Mouse (Mus musculus) cerebellum, postnatal 14 days (tissue): ENCODE results near the gene Ccser2.
A peak's percentile ranks its signal among the peaks of the same experiment; 100 is the strongest.
"Not testable (repeated sequence)": the region's sequence is repeated elsewhere in the genome, so short reads cannot be mapped to it uniquely, and the experiment has no call there.

Experiments used
- DNase-seq, 2 experiments: peaks; one replicate each; pipeline ENCODE4 v3.0.0; 2021; ENCODE audit warnings: mixed read lengths in 2 of 2

Ccser2 gene

DNA sequence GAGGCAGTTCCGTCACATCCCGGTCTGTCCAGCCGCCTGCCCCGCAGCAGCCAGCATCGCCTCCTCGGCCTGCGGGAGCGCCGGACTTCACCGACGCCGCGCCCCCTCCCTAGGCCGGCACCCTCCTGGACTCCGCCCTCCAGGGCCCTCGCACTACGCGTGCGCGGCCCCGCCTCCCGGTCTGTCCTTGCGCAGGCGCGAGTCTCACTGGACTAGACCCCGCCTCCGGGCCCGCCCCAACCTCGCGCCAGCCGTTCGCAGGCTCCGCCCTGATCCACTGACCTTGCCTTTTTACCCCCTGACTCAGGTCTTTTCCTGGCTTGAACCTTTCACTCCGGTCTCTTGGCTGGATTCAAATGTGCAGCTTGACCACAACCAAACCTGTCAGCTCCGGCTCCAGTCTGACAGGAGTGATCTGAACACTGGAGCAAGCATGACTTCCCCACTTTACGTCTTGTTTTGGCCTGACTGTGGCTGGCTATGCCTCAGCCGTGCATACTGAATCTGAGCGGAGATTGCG, at the start of gene Ccser2:
Gene Ccser2, minus strand, starts transcription at position 150 of the 520 bp plus-strand sequence.
- DNase-seq: peak; percentile 99

DNA sequence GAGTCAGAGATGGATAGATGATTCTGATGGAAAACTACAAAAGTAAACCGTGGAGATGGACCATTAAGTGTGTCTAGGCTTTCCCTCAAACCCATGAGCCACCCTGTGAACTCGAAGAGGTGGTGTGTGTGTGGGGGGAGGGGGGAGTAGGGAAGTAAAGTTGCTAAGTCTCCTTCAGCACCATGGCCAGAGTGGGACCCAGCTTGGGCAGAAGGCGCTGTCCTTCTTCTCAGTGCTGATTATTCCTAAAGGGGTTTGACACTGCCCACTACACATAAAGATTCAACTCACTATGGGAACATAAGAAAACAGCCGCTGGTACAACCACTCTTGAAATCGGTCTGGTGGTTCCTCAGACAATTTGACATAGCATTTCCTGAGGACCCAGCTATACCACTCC, 47.3 kb upstream of the Ccser2 start:
- DNase-seq: no peak

DNA sequence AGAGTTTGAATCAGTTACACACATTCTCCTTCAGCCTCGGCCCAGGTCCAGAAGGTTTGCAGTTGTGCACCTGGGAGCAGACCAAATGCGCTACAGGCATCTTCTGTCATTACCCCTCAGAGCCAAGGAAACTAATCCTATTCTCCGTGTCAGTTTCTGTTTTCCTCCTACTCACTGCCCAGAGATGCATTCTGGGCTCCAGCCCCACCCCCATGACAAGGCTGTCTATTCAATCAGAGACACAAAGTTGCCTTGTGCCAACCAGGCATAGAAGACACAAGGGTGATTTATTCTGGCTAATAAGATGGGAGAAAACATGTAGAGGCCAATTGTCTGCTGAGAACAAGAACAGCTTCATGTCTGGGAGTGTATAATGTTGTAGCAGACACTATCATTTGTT, 45.1 kb upstream of the Ccser2 start:
- DNase-seq: peak; percentile 54

DNA sequence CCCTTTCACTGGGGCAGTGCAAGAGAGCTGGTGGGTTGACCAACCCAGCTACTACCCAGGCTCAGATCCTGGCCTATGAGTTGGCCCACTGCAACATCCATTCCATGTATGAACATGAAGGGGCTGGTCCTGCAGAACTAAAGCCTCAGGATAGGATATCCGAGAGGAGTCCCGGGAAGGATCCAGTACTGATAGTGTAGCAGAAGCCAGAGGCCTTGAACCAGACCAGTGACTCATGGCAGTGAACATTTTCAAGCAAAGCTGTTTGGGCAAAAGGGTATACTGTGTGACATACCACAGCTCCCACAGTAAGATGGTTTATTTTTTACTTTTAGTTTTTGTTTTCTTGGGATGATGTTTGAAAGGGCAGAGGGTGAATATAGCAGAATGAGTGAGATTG, 41.1 kb upstream of the Ccser2 start:
- DNase-seq: no peak

DNA sequence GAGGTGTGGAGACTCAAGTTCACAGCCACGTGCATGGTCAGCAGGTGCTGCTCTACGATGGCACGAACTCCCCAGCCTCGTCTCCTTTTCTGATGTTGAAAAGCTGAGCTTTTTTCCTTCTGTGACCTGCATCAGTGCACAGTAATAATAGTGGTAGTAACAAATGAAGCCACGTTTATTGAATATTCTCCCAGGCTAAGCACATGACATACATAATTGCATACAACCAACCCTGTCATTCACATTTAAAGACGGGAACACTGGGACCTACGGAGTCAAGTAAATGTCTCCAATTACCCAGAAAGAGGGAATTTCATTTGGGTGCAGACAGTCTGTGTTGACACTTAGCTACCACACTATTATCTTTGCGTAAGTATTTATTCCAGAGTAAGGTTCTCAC, 37.9 kb upstream of the Ccser2 start:
- no peak for DNase-seq

DNA sequence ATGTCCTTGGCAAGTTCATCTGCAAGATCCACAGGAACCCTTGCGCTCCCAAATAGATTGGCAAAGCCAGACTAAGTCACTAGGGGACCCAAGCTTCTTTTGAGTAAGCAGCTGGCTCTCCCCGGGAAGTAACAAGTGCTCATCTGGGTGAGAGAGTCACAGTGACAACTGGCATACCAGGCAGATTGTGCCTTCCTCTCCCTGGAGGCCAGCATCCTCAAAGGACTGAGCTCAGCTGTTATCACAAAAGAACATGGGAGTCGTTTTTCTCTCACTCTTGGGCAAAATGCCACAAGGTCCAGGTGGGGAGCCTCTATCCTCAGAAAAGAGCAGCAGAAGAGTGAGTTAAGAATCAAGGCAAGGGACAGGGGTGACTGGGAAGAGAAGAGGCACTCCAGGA, 37.3 kb upstream of the Ccser2 start:
- peak; percentile 20 to 22 for DNase-seq

DNA sequence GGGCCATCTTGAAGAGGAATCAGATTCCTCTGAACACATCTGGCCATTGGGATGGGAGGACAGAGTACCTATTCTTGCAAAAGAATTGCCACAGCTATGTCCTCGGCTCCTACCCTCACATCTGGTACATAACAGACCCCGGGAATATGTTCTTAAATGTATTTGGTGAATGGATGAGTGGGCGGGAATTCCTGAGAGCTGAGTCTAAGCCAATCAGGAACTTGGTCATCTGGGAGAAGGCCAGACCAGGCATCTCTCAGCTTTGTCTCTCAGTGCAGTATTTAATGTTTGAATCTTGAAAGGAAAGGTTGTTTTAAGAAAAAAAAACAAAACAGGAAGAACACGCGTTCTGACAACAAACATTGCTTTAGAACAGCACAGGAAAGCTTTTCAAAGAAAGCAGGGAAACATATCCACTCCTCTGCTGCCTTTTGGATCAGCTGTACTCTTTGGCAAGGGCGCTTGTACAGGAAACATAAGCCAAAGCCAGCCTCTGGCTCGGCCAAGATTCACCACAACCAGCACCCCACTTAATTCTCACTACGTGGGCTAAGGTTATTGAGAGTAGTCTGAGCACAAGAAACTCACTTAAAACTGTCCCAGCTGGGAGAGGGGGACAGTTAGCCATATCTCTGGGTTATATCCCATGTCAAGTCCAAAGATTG, 35.0 kb upstream of the Ccser2 start:
- peak; percentile 13 to 31 for DNase-seq

DNA sequence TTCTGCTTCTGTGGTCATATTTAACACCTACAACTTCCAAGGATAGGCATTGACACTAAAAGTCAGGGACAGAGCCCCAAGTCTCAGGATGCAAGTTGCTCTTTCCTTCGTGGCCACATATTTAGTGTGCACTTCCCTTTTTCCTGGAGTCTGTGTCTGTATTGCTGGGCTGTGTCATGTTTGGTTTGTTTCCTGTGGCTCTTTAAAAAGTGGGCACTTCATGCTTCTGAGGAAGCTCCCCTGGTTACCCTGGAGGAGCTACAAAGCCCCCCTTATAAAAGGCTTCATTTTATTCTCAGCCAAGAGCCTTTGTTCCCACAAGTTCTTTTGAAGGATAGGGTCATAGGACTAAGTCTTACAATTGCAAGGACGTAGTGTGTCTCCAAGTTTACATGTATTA, 34.3 kb upstream of the Ccser2 start:
- DNase-seq: no peak

DNA sequence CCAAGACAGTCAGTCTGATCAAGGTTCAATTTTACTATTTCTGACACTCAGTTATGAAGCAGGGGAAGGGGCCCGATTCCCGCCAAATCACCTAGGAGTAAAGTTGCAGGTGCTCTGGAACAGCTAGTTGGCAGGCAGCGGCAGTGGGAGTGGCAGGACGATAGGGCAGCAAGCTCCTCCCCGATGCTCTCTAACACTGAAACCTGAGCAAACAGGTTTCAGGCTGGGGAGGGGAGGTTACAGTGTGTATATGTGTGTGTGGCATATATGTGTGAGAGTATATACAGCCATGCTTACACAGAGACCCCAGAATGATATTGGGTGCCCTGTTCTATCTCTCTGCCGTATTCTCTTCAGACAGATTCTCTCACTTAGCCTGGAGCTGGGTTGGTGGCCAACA, 32.2 kb upstream of the Ccser2 start:
- DNase-seq: not testable (repeated sequence)

DNA sequence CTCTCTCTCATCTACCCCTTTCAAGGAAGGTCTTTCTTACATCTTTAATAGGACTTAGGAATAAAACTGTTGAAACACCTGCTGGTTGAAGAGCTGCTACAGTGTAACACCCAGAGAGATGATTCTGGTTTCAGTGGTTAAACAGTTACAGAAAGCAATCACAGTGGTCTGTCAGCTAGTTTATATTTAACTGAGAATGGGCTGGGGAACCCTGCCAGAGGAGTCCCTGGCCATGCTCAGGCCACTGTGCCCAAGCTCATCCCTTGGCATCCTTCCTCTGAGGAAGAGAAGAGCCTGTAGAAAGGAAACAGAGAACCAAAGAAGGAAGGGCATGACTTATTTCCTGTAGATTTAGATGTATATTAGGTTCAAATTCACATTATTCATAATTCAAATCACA, 21.2 kb upstream of the Ccser2 start:
- peak; percentile 41 to 52 for DNase-seq

DNA sequence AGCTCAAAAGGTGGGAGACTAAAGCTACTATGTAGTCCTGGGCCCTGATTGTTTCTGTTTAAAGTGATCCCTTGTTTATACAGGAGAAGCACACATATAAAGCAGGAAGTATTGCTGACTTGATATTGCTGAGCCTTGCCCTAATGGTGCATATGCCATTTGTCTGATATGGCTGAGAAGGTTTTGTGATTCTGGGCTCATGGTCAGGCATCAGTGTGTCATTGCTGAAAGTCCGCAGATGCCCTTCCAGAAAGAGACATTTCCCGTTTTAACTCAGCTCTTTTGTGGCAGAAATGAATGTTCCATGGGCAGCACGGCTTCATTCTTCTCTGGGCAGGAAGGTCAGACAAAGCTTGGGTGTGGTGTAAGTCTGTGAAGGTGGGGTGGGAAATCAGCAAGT, 17.1 kb upstream of the Ccser2 start:
- peak; percentile 38 to 50 for DNase-seq

DNA sequence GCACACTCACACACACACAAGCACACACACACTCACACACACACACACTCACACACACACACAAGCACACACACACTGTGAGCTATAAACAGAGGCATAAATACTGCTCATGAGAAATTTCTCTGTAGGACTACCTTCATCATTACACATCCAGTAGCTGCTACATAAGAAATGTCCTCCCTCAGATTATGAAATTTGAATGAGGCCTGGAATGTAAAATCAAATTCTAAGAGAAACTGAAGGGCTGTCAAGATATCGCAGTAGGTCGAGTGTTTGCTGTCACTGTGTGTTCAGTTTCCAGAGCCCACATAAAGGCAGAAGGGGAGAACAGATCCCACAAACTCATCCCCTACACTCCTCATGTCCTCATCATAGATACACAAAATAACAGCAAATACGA, 6.4 kb upstream of the Ccser2 start:
- DNase-seq: no peak

DNA sequence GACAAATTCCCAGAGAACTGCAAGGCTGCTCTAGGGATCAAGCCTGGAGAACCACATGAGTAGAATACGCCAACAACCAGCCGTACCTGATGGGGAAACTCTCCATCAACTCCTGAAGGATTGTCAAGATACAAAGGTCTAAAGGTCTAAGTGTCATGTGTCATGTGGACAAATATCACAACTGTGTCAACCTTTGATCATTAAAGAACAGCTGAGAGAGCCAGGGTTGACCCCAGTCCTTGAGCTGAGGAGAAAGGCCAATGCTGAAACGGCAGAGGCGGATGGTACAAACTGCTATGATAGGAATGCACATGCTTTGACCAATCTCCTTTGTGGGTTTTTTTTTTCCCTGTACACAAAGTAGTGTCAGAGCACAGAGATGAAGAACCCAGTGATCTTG, 2.6 kb upstream of the Ccser2 start:
- no peak for DNase-seq

DNA sequence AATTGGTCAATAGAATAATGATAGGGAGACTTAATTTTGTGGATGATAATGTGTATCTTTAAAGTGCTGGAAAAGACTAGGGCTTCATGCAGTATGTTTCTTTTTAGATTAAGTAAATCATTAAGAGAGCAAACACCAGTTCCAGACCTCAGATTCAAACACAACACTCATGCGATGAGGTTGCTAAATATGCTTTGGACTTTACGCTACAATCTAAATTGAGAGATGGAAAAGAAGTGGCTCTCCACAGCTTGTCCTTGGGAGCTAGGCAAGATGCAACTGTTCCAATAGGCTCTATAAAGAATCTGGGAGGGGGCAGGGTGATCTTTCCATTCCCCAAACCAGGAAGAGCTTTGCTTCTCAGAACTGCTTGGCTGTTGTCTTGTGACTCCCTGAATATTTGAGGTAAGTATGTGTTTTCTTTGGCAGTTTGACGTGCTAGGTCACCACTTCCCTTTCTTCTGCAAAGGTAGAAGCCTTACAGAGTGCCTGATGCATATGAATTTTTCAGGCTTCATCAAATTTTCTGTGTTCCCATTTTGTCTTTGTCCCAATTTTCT, 1.4 kb upstream of the Ccser2 start:
- no peak for DNase-seq

DNA sequence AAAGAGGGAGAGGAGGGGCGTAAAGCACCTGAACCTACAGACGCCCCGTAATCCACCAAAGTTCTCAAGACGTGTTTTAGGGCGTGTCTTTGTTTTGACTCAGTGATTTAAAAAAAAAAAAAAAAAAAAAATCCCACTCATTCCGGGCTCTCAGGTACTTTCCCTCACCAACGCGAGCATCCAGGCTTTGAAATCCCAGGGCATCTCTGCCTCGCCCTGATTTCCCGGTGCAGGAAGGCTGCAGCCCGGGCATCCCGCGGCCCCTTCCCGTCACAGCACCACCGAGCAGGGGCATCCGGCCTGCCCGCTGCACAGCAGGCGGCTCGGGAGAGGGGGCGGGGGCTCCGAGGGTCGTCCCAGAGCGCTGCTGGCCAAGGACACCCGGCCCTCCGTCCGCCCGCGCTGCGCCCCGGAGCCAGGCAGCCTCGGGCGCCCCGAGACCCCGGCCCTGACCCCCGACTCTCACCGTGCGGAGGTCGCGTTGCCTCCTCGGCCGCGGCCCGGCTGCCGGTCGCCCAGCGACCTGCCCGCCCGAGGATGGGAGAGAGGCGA, 425 bp downstream of the Ccser2 start:
- peak in 1 of 2 experiments; percentile 65 for DNase-seq

DNA sequence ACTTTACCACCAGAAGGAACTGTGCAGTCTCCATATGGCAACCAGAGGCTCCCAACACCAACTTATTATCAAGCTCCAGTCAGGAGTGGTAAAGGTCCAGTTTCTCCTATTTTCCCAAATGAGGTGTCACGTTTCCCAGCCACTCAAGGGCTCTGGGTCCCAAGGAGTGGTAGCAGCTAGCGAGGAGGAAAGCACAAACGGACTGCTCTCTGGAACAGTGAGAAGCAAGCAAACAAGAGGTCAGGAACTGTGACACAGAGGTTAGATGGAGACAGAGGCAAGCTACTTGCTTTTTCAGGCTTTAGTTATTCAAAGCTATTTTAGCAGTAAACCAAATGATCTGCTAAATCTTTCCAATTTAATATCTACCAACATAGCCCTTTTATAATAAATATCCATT, 3.2 kb downstream of the Ccser2 start:
- DNase-seq: no peak

DNA sequence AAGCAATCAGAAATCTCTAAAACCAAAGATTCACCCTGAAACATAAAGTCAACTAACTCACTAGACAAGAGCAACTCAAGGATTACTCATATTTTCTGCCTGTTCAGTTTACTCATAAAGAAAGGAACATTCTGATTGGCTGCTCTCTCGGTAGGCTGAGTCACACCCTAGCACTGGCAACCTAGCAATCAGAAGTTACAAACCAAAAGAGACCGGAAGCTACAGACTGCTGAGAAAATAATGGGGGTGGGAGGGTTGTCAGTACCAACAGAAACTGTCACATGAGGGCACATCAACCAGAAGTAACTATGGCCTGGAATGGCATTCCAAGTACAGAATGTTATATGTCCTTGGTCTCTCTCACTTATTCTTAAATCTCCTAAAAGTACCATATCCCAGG, 6.1 kb downstream of the Ccser2 start:
- DNase-seq: no peak

DNA sequence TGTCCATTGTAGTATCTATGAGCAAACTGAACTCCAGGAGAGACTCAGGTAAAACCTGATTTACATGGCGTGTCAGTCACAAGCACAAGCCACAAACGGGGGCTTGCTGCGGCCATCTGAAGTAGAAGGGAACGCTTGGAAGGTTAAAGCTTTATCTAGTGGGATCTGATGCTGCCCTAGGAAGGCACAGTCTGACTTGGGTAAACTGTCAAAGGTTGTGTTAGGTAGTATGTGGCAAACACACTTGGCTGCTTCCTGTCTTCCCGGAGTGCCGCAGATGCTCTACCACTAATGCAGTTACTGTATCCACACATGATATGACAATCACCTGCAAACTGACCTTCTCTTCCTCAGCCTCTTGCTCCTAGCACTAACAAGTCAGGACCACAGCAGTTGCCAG, 10.9 kb downstream of the Ccser2 start:
- DNase-seq: peak in 1 of 2 experiments; percentile 22

DNA sequence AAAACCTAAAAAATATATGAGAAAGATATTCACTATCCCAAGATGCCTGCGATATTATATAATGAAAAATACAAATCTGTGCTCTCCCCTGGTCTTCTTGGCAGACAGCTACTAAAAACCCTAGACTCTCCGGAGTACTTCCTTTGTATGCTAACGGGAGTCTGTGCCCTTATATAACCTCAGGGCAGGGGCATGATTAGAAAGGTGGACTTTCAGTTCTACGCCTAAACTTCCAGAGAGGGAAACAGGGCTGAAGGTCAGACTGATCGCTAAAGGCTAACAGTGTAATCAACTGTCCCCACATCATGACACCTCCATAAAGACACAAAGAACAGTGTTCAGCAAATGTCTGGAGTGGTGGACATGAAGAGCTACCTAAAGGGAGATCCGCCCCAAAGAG, 11.3 kb downstream of the Ccser2 start:
- DNase-seq: peak in 1 of 2 experiments; percentile 16

DNA sequence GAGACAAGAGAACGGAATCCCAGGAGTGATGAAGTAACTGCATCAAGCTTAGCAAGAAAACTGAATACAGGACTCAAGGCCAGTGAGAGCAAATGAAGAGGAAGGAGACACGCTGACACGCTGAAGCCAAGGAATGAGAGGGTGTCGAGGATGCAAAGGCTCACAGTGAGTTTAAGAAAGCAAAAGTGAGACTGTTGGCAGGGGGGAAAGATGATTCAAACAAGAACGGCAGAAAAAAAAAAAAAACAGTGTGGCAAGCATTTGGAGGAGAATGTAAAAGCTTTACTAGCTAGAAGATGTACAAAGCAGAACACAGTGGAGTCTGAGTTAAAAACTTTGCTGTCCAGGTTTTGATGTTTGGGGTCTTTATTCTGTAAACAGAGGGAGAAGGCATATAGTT, 11.9 kb downstream of the Ccser2 start:
- DNase-seq: no peak

DNA sequence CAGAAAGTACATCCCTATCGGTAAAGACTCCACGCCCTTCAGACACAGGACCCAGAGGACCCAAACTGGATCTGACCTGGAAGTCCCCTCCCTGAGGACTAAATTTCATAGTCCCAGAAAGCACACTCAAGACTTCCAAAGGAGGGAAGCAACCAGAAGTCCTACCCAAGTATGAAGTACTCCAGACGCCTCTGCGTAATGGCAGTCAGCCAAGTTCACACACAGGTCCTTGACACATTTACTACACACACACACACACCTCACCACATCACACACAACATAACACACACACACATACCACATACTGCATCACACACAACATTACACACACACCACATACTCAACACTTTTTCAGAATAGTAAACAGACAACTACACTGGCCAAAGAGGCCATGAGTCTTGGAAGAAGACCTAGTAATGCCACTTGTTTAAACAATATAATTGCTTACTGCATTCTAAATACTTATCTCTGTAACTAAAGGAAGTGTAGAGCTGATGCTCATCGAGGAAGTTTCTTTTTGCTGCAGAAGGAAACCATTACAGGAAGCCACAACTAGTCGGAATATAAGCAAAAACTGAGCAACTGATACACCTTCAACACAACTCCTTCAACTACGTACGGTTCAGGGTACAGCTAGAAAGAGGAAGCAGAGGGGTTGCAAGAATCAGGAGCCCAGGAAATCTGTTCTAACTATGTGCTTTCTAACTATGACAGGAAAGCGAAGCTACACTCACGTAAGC, 15.7 kb downstream of the Ccser2 start:
- peak in 1 of 2 experiments; percentile 25 for DNase-seq

DNA sequence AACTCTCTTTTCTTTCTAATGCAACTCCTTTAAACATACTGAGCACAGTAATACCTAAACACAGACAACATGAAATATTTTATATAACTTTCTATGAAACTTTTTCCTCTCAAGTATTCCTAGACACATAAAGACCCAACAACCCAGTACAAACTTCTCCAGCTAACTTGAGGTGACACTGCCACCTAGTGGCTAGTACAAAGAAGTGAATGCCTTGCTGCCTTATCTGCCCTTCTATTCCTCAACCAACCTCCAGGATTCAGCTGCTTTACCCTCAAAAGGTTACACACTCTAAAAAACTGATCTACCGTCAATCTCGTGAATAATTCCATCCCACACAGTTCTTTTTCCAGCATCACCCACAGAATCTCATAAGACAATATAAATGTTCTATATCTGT, 16.4 kb downstream of the Ccser2 start:
- peak; percentile 39 to 54 for DNase-seq

DNA sequence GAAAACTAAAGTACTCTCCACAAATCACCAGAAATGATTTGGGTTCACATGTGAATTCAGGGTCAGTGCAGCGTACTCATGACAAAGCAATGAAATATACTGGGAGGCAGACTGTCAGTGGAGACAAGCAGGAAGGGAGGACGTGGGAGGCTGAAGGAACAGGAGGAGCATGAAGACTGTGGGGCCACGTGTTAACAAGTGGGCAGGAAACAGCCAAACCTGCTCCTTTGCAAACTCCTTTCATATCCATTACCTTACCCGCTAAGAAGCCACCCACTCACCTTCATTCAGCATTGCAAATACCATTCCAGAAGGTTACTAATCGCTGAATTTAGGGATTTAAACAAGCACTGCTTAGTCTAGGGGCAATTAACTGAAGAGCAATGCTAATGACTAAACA, 25.9 kb downstream of the Ccser2 start:
- DNase-seq: no peak

DNA sequence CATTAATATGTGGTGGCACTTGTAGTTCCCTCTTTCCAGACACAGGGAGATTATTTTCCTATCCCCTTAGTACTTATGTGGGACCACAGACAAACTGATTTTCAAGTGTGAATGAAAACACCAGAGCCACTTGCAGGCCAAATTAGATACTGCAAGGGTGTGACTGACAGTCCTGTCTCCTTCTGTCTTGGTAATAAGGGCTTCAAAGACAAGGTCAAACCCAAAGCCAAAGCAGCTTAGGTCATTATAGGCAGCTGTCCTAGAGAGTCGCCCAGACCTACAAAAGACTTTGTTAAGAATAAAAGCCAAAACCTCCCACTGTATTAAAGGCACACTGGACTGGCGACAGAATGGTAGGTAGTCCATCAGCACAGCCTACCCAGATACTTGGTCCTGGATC, 30.6 kb downstream of the Ccser2 start:
- DNase-seq: no peak
